Mouse (Mus musculus) limb, embryonic 14.5 days (tissue): ENCODE data around the gene Rnf215. TPM values are rescaled to one million over a fixed set of nuclear protein-coding genes. Genes with fewer than 3 reads are reported as not detected.

Experiments
- ATAC-seq: fragments of 200-750 bp; cut with Nextera tagmentation; 2 replicates; pipeline ENCODE4 v1.8.0; 2017; ENCODE audit warnings: low read depth, moderate number of reproducible peaks, moderate TSS enrichment; ENCODE audit not compliant: low FRiP score
- DNase-seq: peaks from one replicate; pipeline ENCODE4 v3.0.0-alpha.2; 2015; ENCODE audit warnings: low spot score
- H3K27ac ChIP-seq: fragments of 300-500 bp; sonication (generic); replicated peaks from 2 replicates; pipeline ENCODE4 v1.5.1; 2014; ENCODE audit warnings: low read depth, mild to moderate bottlenecking, low read length, moderate library complexity, mixed read lengths
- H3K27me3 ChIP-seq: fragments of 300-500 bp; sonication (generic); 2 replicates; pipeline ENCODE4 v1.6.1; 2014; ENCODE audit warnings: low read length, mixed read lengths; ENCODE audit not compliant: control insufficient read depth, insufficient read depth
- H3K36me3 ChIP-seq: fragments of 300-500 bp; sonication (generic); 2 replicates; pipeline ENCODE4 v1.6.1; 2014; ENCODE audit warnings: mild to moderate bottlenecking, low read length, moderate library complexity, mixed read lengths; ENCODE audit not compliant: control insufficient read depth, insufficient read depth
- H3K4me1 ChIP-seq: fragments of 300-500 bp; sonication (generic); 2 replicates; pipeline ENCODE4 v1.6.1; 2014; ENCODE audit warnings: antibody characterized with exemption, low read length, mixed read lengths; ENCODE audit not compliant: control insufficient read depth, insufficient read depth
- H3K4me2 ChIP-seq: fragments of 300-500 bp; sonication (generic); replicated peaks from 2 replicates; pipeline ENCODE4 v1.6.1; 2014; ENCODE audit warnings: low read depth, mild to moderate bottlenecking, low read length, moderate library complexity; ENCODE audit not compliant: severe bottlenecking
- H3K4me3 ChIP-seq: fragments of 300-500 bp; sonication (generic); replicated peaks from 2 replicates; pipeline ENCODE4 v1.5.1; 2014; ENCODE audit warnings: low read length
- H3K9ac ChIP-seq: fragments of 300-500 bp; sonication (generic); 2 replicates; pipeline ENCODE4 v1.6.1; 2014; ENCODE audit warnings: mild to moderate bottlenecking, low read depth, low read length, moderate library complexity; ENCODE audit not compliant: severe bottlenecking
- H3K9me3 ChIP-seq: fragments of 300-500 bp; sonication (generic); 2 replicates; pipeline ENCODE4 v1.6.1; 2016; ENCODE audit warnings: low read length; ENCODE audit not compliant: control insufficient read depth
- POLR2A ChIP-seq: fragments of 200-500 bp; IDR thresholded peaks from 2 replicates; pipeline ENCODE4 v1.8.0; 2012; ENCODE audit warnings: inconsistent platforms, mild to moderate bottlenecking, moderate library complexity, borderline replicate concordance; ENCODE audit not compliant: insufficient read depth, insufficient read length; ENCODE audit errors: extremely low read depth
- WGBS: fragments of 180-500 bp; shearing (Covaris S2); extraction: QIAGEN DNeasy Blood & Tissue Kit; methylation state at CpG from one replicate; pipeline ENCODE4 v1.1.7; 2014; 5-methylcytosine and 5-hydroxymethylcytosine counted together
- microRNA-seq: library from miRNA; unstranded; fragments of <30 nt; microRNA quantifications from one replicate; pipeline ENCODE4, GENCODE M21; 2016
- polyA plus RNA-seq, 2 experiments: library from polyadenylated mRNA; depleted of rRNA in 1 of 2; stranded (reverse) in 1 of 2; unstranded in 1 of 2; fragments of >200 nt; fragmentation: Nextera tagmentation in 1 of 2; extraction: Ambion mirVana in 1 of 2; gene quantifications; 2 replicates each; pipeline versions ENCODE4 v1.2.1 to v1.2.3; 2012 to 2014

Rnf215 gene
- polyA plus RNA-seq, 2 experiments: 40.7 to 57.1 TPM

GRCm38 (mm10) chr11:4186486-4187317, 51.7 kb downstream of the Rnf215 start, which contains the start of gene Tbc1d10a:
Gene Tbc1d10a (plus strand): TSS chr11:4186789.
- H3K27me3 ChIP-seq: no peaks in the 10 kb centered on the region
- H3K36me3 ChIP-seq: peaks cover 14% of the 10 kb centered on the region
- H3K9ac ChIP-seq: peak within 1 kb of the TSS; percentile 88
- H3K4me1 ChIP-seq: peaks cover 30% of the 10 kb centered on the region
- peak; percentile 91; the same call in 1 of the 2 replicates for TF ChIP-seq POLR2A
- ATAC-seq (peak; percentile 99), DNase-seq (peak; percentile 98)
- peak within 1 kb of the TSS; percentile 63 for H3K27ac ChIP-seq
- under 1% methylated on average over 65 of the region's 71 CpGs for WGBS
- peak within 1 kb of the TSS; percentile 84 for H3K4me3 ChIP-seq
- H3K9me3 ChIP-seq: no peaks in the 10 kb centered on the region
- H3K4me2 ChIP-seq: peak within 1 kb of the TSS; percentile 96

GRCm38 (mm10) chr11:4187318-4187700, 52.3 kb downstream of the Rnf215 start:
- Histone ChIP-seq H3K4me3 (peak overlapping the region; percentile 84), H3K9ac (peak overlapping the region; percentile 88), H3K27ac (no peak overlapping the region), H3K9me3 (no peaks in the 10 kb centered on the region), H3K36me3 (peaks cover 9% of the 10 kb centered on the region), H3K4me2 (peak overlapping the region; percentile 96), H3K4me1 (peaks cover 33% of the 10 kb centered on the region), H3K27me3 (no peaks in the 10 kb centered on the region)
- DNase-seq: no peak
- no peak for ATAC-seq
- WGBS: 11% methylated on average over 9 of the region's 9 CpGs
- TF ChIP-seq POLR2A: no peak

- H3K4me1 ChIP-seq: peaks cover 33% of the 10 kb centered on the region
Observed at GRCm38 (mm10) chr11:4189182-4189581, 54.2 kb downstream of the Rnf215 start.

DNA sequence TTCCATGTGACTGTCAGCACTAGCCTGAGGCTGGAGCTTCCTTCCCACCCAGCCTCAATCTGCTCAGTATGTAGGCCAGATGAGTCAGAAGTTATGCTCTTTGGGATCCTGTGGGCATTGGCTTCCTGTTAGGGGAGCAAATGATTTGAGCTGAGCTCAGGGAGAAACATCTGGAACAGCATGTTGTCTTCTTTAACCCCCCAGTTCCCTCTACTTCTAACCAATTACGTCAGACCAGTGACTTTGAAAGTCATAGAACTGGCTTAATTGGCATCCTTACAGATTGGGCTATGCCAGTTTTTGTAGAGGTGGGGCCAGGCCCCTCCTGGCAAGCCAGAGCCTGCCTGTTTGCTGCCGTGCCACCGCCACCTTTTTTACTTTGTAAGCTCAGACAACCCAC, 55.7 kb downstream of the Rnf215 start:
- Histone ChIP-seq H3K36me3 (no peaks in the 10 kb centered on the region; the same call in 1 of the 2 replicates), H3K4me3 (no peak overlapping the region), H3K4me2 (no peak overlapping the region), H3K27ac (peak overlapping the region; percentile 38; the same call in 1 of the 2 replicates), H3K9ac (no peak overlapping the region), H3K27me3 (no peaks in the 10 kb centered on the region), H3K9me3 (no peaks in the 10 kb centered on the region), H3K4me1 (peaks cover 33% of the 10 kb centered on the region)
- DNase-seq (no peak), ATAC-seq (no peak)
- WGBS: 44% methylated on average over 3 of the region's 3 CpGs
- TF ChIP-seq POLR2A: no peak

More at GRCm38 (mm10) chr11:4189182-4189581, 54.2 kb downstream of the Rnf215 start:
- Histone ChIP-seq H3K4me3 (no peak overlapping the region), H3K27me3 (no peaks in the 10 kb centered on the region), H3K9ac (no peak overlapping the region), H3K27ac (no peak overlapping the region), H3K4me2 (no peak overlapping the region), H3K9me3 (no peaks in the 10 kb centered on the region), H3K36me3 (no peaks in the 10 kb centered on the region; the same call in 1 of the 2 replicates)
- no peak for TF ChIP-seq POLR2A
- no peak for ATAC-seq
- no peak for DNase-seq
- 86% methylated on average over 6 of the region's 6 CpGs for WGBS

Small RNA genes within 50 kb of the gene (microRNA-seq; reads per million reads assigned to microRNA genes)
- gene Mir3060: 4.3 reads per million, percentile 12 among the genes with 10 or more reads in this experiment

Other genes starting within 250 kb of the Rnf215 start
- gene 4921536K21Rik, start 240.1 kb upstream of the Rnf215 start, polyA plus RNA-seq (2012; rRNA removed): 0.23 and 0.31 TPM in 2 replicates
- gene 4921536K21Rik, start 240.1 kb upstream of the Rnf215 start, polyA plus RNA-seq (2014; fragmentation: Nextera tagmentation; extraction: Ambion mirVana): 0.10 TPM in 1 of 2 replicates, not detected in the other
- 6.3 and 7.6 TPM in 2 replicates for gene Dusp18, start 240.0 kb upstream of the Rnf215 start, polyA plus RNA-seq (2012; rRNA removed)
- gene Dusp18, start 240.0 kb upstream of the Rnf215 start, polyA plus RNA-seq (2014; fragmentation: Nextera tagmentation; extraction: Ambion mirVana): 8.0 and 8.5 TPM in 2 replicates
- gene Slc35e4, start 220.5 kb upstream of the Rnf215 start, polyA plus RNA-seq (2012; rRNA removed): 4.8 and 5.7 TPM in 2 replicates
- gene Slc35e4, start 220.5 kb upstream of the Rnf215 start, polyA plus RNA-seq (2014; fragmentation: Nextera tagmentation; extraction: Ambion mirVana): 3.7 and 4.6 TPM in 2 replicates
- gene Tcn2, start 203.0 kb upstream of the Rnf215 start, polyA plus RNA-seq (2012; rRNA removed): 51.5 and 59.9 TPM in 2 replicates
- 51.7 and 54.3 TPM in 2 replicates for gene Tcn2, start 203.0 kb upstream of the Rnf215 start, polyA plus RNA-seq (2014; fragmentation: Nextera tagmentation; extraction: Ambion mirVana)
- 62.5 and 68.4 TPM in 2 replicates for gene Pes1, start 171.2 kb upstream of the Rnf215 start, polyA plus RNA-seq (2012; rRNA removed)
- gene Pes1, start 171.2 kb upstream of the Rnf215 start, polyA plus RNA-seq (2014; fragmentation: Nextera tagmentation; extraction: Ambion mirVana): 58.0 and 60.6 TPM in 2 replicates
- gene 4930556J24Rik, start 158.4 kb upstream of the Rnf215 start, polyA plus RNA-seq (2012; rRNA removed): not detected in 2 replicates
- gene 4930556J24Rik, start 158.4 kb upstream of the Rnf215 start, polyA plus RNA-seq (2014; fragmentation: Nextera tagmentation; extraction: Ambion mirVana): 0.17 TPM in 1 of 2 replicates, not detected in the other
- 5.9 and 8.3 TPM in 2 replicates for gene Gal3st1, start 151.6 kb upstream of the Rnf215 start, polyA plus RNA-seq (2012; rRNA removed)
- 3.1 TPM in 2 replicates for gene Gal3st1, start 151.6 kb upstream of the Rnf215 start, polyA plus RNA-seq (2014; fragmentation: Nextera tagmentation; extraction: Ambion mirVana)
- gene Sec14l4, start 103.7 kb upstream of the Rnf215 start, polyA plus RNA-seq (2012; rRNA removed): 0.11 and 0.13 TPM in 2 replicates
- 0.14 and 0.32 TPM in 2 replicates for gene Sec14l4, start 103.7 kb upstream of the Rnf215 start, polyA plus RNA-seq (2014; fragmentation: Nextera tagmentation; extraction: Ambion mirVana)
- gene Sec14l3, start 70.4 kb upstream of the Rnf215 start, polyA plus RNA-seq (2012; rRNA removed): not detected in 2 replicates
- gene Sec14l3, start 70.4 kb upstream of the Rnf215 start, polyA plus RNA-seq (2014; fragmentation: Nextera tagmentation; extraction: Ambion mirVana): not detected in 2 replicates
- gene Mtfp1, start 39.8 kb upstream of the Rnf215 start, polyA plus RNA-seq (2012; rRNA removed): 4.7 and 5.9 TPM in 2 replicates
- gene Mtfp1, start 39.8 kb upstream of the Rnf215 start, polyA plus RNA-seq (2014; fragmentation: Nextera tagmentation; extraction: Ambion mirVana): 5.3 and 5.9 TPM in 2 replicates
- 5.1 and 5.8 TPM in 2 replicates for gene Sec14l2, start 11.8 kb upstream of the Rnf215 start, polyA plus RNA-seq (2012; rRNA removed)
- gene Sec14l2, start 11.8 kb upstream of the Rnf215 start, polyA plus RNA-seq (2014; fragmentation: Nextera tagmentation; extraction: Ambion mirVana): 1.4 and 1.7 TPM in 2 replicates
- 26.1 and 28.4 TPM in 2 replicates for gene Ccdc157, start 25.1 kb downstream of the Rnf215 start, polyA plus RNA-seq (2012; rRNA removed)
- 6.6 and 7.6 TPM in 2 replicates for gene Ccdc157, start 25.1 kb downstream of the Rnf215 start, polyA plus RNA-seq (2014; fragmentation: Nextera tagmentation; extraction: Ambion mirVana)
- 67.5 and 73.4 TPM in 2 replicates for gene Sf3a1, start 25.1 kb downstream of the Rnf215 start, polyA plus RNA-seq (2012; rRNA removed)
- gene Sf3a1, start 25.1 kb downstream of the Rnf215 start, polyA plus RNA-seq (2014; fragmentation: Nextera tagmentation; extraction: Ambion mirVana): 54.7 and 62.2 TPM in 2 replicates
- 66.3 and 79.5 TPM in 2 replicates for gene Tbc1d10a, start 51.6 kb downstream of the Rnf215 start, polyA plus RNA-seq (2012; rRNA removed)
- gene Tbc1d10a, start 51.6 kb downstream of the Rnf215 start, polyA plus RNA-seq (2014; fragmentation: Nextera tagmentation; extraction: Ambion mirVana): 37.6 and 38.8 TPM in 2 replicates
- 10.6 and 12.4 TPM in 2 replicates for gene Castor1, start 83.0 kb downstream of the Rnf215 start, polyA plus RNA-seq (2012; rRNA removed)
- 10.3 and 13.9 TPM in 2 replicates for gene Castor1, start 83.0 kb downstream of the Rnf215 start, polyA plus RNA-seq (2014; fragmentation: Nextera tagmentation; extraction: Ambion mirVana)
- 0.26 and 0.33 TPM in 2 replicates for gene Osm, start 101.2 kb downstream of the Rnf215 start, polyA plus RNA-seq (2012; rRNA removed)
- gene Osm, start 101.2 kb downstream of the Rnf215 start, polyA plus RNA-seq (2014; fragmentation: Nextera tagmentation; extraction: Ambion mirVana): 0.17 and 0.18 TPM in 2 replicates
- 0.89 and 1.4 TPM in 2 replicates for gene Lif, start 122.4 kb downstream of the Rnf215 start, polyA plus RNA-seq (2012; rRNA removed)
- 0.26 and 0.50 TPM in 2 replicates for gene Lif, start 122.4 kb downstream of the Rnf215 start, polyA plus RNA-seq (2014; fragmentation: Nextera tagmentation; extraction: Ambion mirVana)